20 mouse cellular contexts compared by ENCODE assay signal in the genomic region with DNA sequence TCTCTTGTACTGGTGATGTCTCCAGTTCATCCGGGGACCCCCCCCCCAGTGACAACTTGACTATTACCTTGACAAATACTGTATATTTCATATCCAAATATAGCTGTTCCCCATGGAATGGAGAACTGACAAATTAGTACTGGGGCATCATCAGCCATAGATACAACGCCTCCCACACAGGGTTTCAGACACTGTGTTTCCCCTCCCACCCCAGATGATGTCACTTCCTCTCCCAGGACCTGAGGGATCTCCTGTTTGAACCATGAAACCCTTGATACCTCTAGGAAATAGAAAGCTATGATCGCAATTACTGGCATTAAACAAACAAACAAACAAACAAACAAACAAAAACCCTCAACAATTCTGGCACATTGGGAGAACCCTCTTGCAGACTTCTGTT. TPM values are rescaled to one million over a fixed set of nuclear protein-coding genes. Genes with fewer than 3 reads are reported as not detected.
DNase-seq lines count a peak whose midpoint lies in the region; ATAC-seq and TF ChIP-seq lines count a peak whose summit lies in the region.
"Had no signal": no experiment of that assay in that cellular context is flagged by ENCODE, and none has a peak within 500 bp of the region (broad histone marks: within the 10 kb centered on the region; RNA-seq: fewer than 3 reads in every experiment).

No protein-coding gene starts in this region.

- H3K36me3 ChIP-seq in hindbrain, embryonic 10.5 days = no peaks in the 10 kb centered on the region
- H3K36me3 ChIP-seq in hindbrain, embryonic 16.5 days (ENCODE audit: control insufficient read depth, insufficient read depth, low read length) = no peaks in the 10 kb centered on the region
- no peaks in the 10 kb centered on the region for H3K36me3 ChIP-seq in CH12.LX (replicated peaks in 1 of 2; ENCODE audit: control insufficient read depth in 1 of 2, insufficient read depth in 1 of 2, low read length in 1 of 2)
- H3K36me3 ChIP-seq: forebrain, embryonic 15.5 days; G1E; heart, embryonic 10.5 days; hindbrain, embryonic 13.5 days had no signal

- H3K27ac ChIP-seq in hindbrain, embryonic 10.5 days = peak overlapping the region; percentile 83; the same call in 1 of the 2 replicates
- H3K27ac ChIP-seq in hindbrain, embryonic 16.5 days (ENCODE audit: low read depth, low read length) = no peak overlapping the region
- H3K27ac ChIP-seq in CH12.LX (ENCODE audit: insufficient read depth, low read depth) = no peak overlapping the region
- H3K27ac ChIP-seq: forebrain, embryonic 15.5 days; hindbrain, embryonic 13.5 days had no signal

- TF ChIP-seq RAD21 in CH12.LX (IDR thresholded peaks at IDR 0.05; ENCODE audit: low read depth, low read length) = no peak

- H3K9me3 ChIP-seq in hindbrain, embryonic 10.5 days = no peaks in the 10 kb centered on the region
- H3K9me3 ChIP-seq in hindbrain, embryonic 16.5 days (ENCODE audit: control insufficient read depth, low read length) = no peaks in the 10 kb centered on the region; the same call in 1 of the 2 replicates
- peaks cover under 1% of the 10 kb centered on the region for H3K9me3 ChIP-seq in CH12.LX (replicated peaks; ENCODE audit: low read length)
- H3K9me3 ChIP-seq: forebrain, embryonic 15.5 days; G1E; heart, embryonic 10.5 days; hindbrain, embryonic 13.5 days had no signal

- no peaks in the 10 kb centered on the region for H3K79me2 ChIP-seq in CH12.LX (replicated peaks; ENCODE audit: control insufficient read depth, extremely low read depth, insufficient read depth, poor library complexity, severe bottlenecking)

- no peak for TF ChIP-seq EP300 in CH12.LX (IDR thresholded peaks at IDR 0.05; ENCODE audit: low read length)

- TF ChIP-seq CTCF in CH12.LX (conservative IDR thresholded peaks at IDR 0.05 in 1 of 2, IDR thresholded peaks at IDR 0.05 in 1 of 2; ENCODE audit: low read depth in 2 of 2, low read length in 2 of 2) = no peak

- no peak for DNase-seq in hindbrain, embryonic 10.5 days (ENCODE audit: low spot score)
- DNase-seq in CH12.LX (ENCODE audit: extremely low read depth) (peak; percentile 14), R1 (ENCODE audit: low read depth, low spot score) (peak; percentile 57)
- no peak for DNase-seq in cerebellum, adult 18-20 months
- DNase-seq in left cerebral cortex, adult 18-20 months (ENCODE audit: low spot score in 2 of 2) = no peak
- no peak for DNase-seq in cerebellum, adult 11-12 months
- DNase-seq: adrenal gland, postnatal 14 days; cerebellum, adult 2 months; cerebellum, postnatal 10 days; gastrocnemius, postnatal 10 days; heart, adult 18-20 months; heart, postnatal 10 days; heart, postnatal 4 days had no signal

- dilution Hi-C loops in CH12.LX (cut with MboI; ENCODE audit: extremely low pct_ligation_motif_present, extremely low pct_unique_long_range_greater_than_20kb, low sequenced_read_pairs) = no loop called here

- peaks cover 30% of the 10 kb centered on the region for H3K4me1 ChIP-seq in hindbrain, embryonic 10.5 days (replicated peaks)
- H3K4me1 ChIP-seq in hindbrain, embryonic 16.5 days (ENCODE audit: control insufficient read depth, insufficient read depth, low read depth, low read length) = no peaks in the 10 kb centered on the region
- peaks cover 2 to 14% of the 10 kb centered on the region in 2 experiments; a peak in 1 of 4 replicates for H3K4me1 ChIP-seq in CH12.LX (ENCODE audit: control insufficient read depth in 1 of 2, insufficient read depth in 2 of 2)
- H3K4me1 ChIP-seq: forebrain, embryonic 15.5 days had no signal

- H3K4me2 ChIP-seq in hindbrain, embryonic 16.5 days (ENCODE audit: low read length) = no peak overlapping the region
- no peak overlapping the region for H3K4me2 ChIP-seq in CH12.LX (ENCODE audit: insufficient read depth, low read depth, poor library complexity, severe bottlenecking)
- H3K4me2 ChIP-seq: forebrain, embryonic 15.5 days; hindbrain, embryonic 13.5 days had no signal

- WGBS in hindbrain, embryonic 10.5 days = 83% methylated on average over 3 of the region's 3 CpGs
- 87% methylated on average over 3 of the region's 3 CpGs for WGBS in hindbrain, embryonic 16.5 days

- no peak for ATAC-seq in hindbrain, embryonic 16.5 days
- ATAC-seq: activated CD4-positive, CD25-positive, alpha-beta regulatory T cell, adult 4 months; forebrain, embryonic 15.5 days; intestine, postnatal 0 days had no signal

- no peak overlapping the region for H3K9ac ChIP-seq in hindbrain, embryonic 16.5 days (ENCODE audit: low read depth, low read length)
- no peak overlapping the region for H3K9ac ChIP-seq in CH12.LX (ENCODE audit: insufficient read depth, low read depth)
- H3K9ac ChIP-seq: forebrain, embryonic 15.5 days; hindbrain, embryonic 13.5 days had no signal

- no peaks in the 10 kb centered on the region for H3K27me3 ChIP-seq in hindbrain, embryonic 10.5 days (ENCODE audit: insufficient read depth, poor library complexity, severe bottlenecking)
- no peaks in the 10 kb centered on the region for H3K27me3 ChIP-seq in hindbrain, embryonic 16.5 days (replicated peaks; ENCODE audit: control insufficient read depth, insufficient read depth, low read length)
- H3K27me3 ChIP-seq in CH12.LX (replicated peaks) = no peaks in the 10 kb centered on the region
- H3K27me3 ChIP-seq: forebrain, embryonic 15.5 days; hindbrain, embryonic 13.5 days had no signal

- TF ChIP-seq POLR2A in CH12.LX (IDR thresholded peaks at IDR 0.05; ENCODE audit: low read depth, low read length) = no peak

- no peak overlapping the region for H3K4me3 ChIP-seq in hindbrain, embryonic 10.5 days
- no peak overlapping the region for H3K4me3 ChIP-seq in hindbrain, embryonic 16.5 days (ENCODE audit: low read length)
- no peak overlapping the region for H3K4me3 ChIP-seq in CH12.LX (replicated peaks in 1 of 3; ENCODE audit: low read depth in 2 of 3, low read length in 2 of 3, poor library complexity in 1 of 3)
- H3K4me3 ChIP-seq: forebrain, embryonic 15.5 days; heart, embryonic 10.5 days; hindbrain, embryonic 13.5 days had no signal

- in situ Hi-C loops in CH12.LX (cut with MboI; ENCODE audit: low pct_ligation_motif_present, low pct_unique_long_range_greater_than_20kb, low sequenced_read_pairs) = no loop called here

TF ChIP-seq in CH12.LX, 34 proteins besides CTCF, POLR2A, EP300 and RAD21:
- TF ChIP-seq ZKSCAN1 (IDR thresholded peaks at IDR 0.05; ENCODE audit: borderline replicate concordance, low read depth, low read length) (no peak), ZC3H11A (IDR thresholded peaks at IDR 0.05; ENCODE audit: low read depth, low read length) (no peak), MEF2A (IDR thresholded peaks at IDR 0.05; ENCODE audit: borderline replicate concordance, low read depth, low read length) (no peak), PAX5 (IDR thresholded peaks at IDR 0.05; ENCODE audit: low read length) (no peak), IRF4 (IDR thresholded peaks at IDR 0.05; ENCODE audit: low read depth, low read length) (no peak), BHLHE40 (IDR thresholded peaks at IDR 0.05; ENCODE audit: low read depth, low read length) (no peak), E2F4 (IDR thresholded peaks at IDR 0.05; ENCODE audit: insufficient replicate concordance, low read depth, low read length) (no peak), CHD1 (IDR thresholded peaks at IDR 0.05; ENCODE audit: low read depth, low read length) (no peak), ZMIZ1 (IDR thresholded peaks at IDR 0.05; ENCODE audit: low read depth, low read length) (no peak), HCFC1 (IDR thresholded peaks at IDR 0.05; ENCODE audit: low read depth, low read length) (no peak), USF2 (conservative IDR thresholded peaks at IDR 0.05; ENCODE audit: low read depth, low read length) (no peak)
TF ChIP-seq in CH12.LX: peak in this region for 0.

RNA-seq across cellular contexts. Expression of gene Kif13a, which starts 15.6 kb away (rescaled TPM):
- 13.6 and 15.3 TPM in 2 replicates for polyA plus RNA-seq in hindbrain, embryonic 10.5 days (2016; fragmentation: Nextera tagmentation; extraction: Ambion mirVana)
- 8.0 and 8.9 TPM in 2 replicates for polyA plus RNA-seq in hindbrain, embryonic 16.5 days (2015; fragmentation: Nextera tagmentation; extraction: Ambion mirVana)
- total RNA-seq in CH12.LX (2012; rRNA removed) = not detected in 2 replicates
- not detected in 2 replicates for total RNA-seq in CH12.LX (2014; rRNA removed)
- not detected in 2 replicates for polyA plus RNA-seq in CH12.LX (2012; ENCODE audit: insufficient read length, low read depth)
- total RNA-seq in left cerebral cortex, adult 18-20 months (2021) = 10 to 100 TPM; 20.2 to 24.2 TPM
- polyA plus RNA-seq: G1E had no signal

Comparison
In these comparisons a context has a peak if more than half of its experiments do, and no peak if none do; other contexts are left out.
1. DNase-seq: peak in CH12.LX (single experiment) and R1 (single experiment); none in hindbrain, embryonic 10.5 days (single experiment), cerebellum, adult 18-20 months (0 of 2), left cerebral cortex, adult 18-20 months (0 of 2) and cerebellum, adult 11-12 months (single experiment).